Mouse (Mus musculus) thymus, adult 2 months (tissue): ENCODE results near the gene Abhd8.

ENCODE experiments used
- CTCF ChIP-seq: fragments of 200-500 bp; IDR thresholded peaks from 2 replicates; pipeline ENCODE4 v1.5.1; 2012; ENCODE audit warnings: mild to moderate bottlenecking, control low read depth, low read length, moderate library complexity, borderline replicate concordance; ENCODE audit not compliant: control insufficient read depth, poor library complexity, insufficient read depth; ENCODE audit errors: extremely low read depth
- POLR2A ChIP-seq: fragments of 200-500 bp; IDR thresholded peaks from 2 replicates; pipeline ENCODE4 v1.6.1; 2012; ENCODE audit warnings: mild to moderate bottlenecking, low read length, control low read depth, moderate library complexity; ENCODE audit not compliant: control insufficient read depth, poor library complexity, insufficient read depth; ENCODE audit errors: extremely low read depth

GRCm38 (mm10) chr8:71507589-71508104 lies 44.2 kb upstream of the Abhd8 start:
- no peak for TF ChIP-seq POLR2A
- TF ChIP-seq CTCF: no peak
